Mouse (Mus musculus): ENCODE measurements around the gene Ppp1r12b.

Ppp1r12b gene

GRCm38 (mm10) chr1:134796536-134796935, 159.2 kb downstream of the Ppp1r12b start:
- no peak for DNase-seq (ENCODE audit: extremely low spot score, low spot score)

DNA sequence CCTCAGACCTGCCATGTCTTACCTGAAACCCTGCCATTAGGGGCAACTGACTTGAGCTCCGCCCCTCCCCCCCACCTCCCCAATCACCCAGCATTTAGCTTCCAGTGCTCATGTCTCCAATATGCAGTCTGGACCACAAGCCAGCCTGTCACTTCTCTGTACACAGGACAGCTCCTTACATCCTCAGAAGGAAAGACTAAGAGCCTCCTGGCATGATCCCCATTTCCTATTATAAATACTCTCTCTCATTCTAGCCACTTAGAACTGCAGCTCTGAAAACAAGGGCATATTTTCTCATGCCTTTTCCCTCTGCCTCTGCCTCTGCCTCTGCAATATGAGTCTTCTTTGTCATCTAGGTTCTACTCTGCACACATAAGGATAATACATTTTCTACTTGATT, 159.7 kb downstream of the Ppp1r12b start:
- DNase-seq (ENCODE audit: extremely low spot score, low spot score) = no peak

DNA sequence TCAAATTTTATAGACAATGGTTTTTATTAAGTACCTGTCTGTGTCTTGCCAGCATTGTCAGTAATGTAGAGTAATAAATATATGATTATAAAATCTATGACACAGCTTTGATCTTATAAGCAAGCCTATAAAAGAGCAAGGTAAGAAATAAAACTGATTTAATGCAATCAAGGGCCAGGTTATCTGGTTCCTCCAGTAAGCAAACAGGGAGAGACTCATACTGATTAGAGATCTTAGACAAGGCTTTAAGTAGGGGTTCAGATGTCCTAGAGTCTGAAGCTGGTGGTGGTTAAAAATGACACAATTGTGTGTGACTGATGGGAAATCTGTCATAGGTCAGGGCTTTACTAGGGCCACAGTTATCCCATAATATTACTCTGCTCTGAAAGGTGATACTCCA, 164.3 kb downstream of the Ppp1r12b start:
- no peak for DNase-seq (ENCODE audit: extremely low spot score, low spot score)

GRCm38 (mm10) chr1:134790716-134791439, 164.9 kb downstream of the Ppp1r12b start:
- no peak for DNase-seq (ENCODE audit: extremely low spot score, low spot score)

DNA sequence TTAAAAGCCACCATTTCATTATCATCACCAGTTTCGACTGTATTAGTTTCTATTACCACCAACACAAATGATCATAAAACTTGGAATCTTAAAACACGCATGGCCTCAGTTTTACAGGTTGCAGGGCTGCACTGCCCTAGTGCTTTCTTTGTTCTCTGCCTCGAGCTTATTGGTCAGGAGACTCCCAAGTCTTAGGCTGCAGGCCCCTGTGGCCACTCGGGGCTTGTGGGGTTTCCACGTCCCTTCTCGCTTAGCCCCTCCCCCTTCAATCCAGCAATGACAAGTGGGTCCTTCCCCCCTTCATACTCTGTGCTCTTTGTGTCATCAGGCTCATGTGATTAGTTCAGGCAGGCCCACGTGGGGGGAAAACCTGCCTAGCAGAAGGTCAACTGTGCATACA, 167.6 kb downstream of the Ppp1r12b start:
- DNase-seq (ENCODE audit: extremely low spot score, low spot score) = no peak

DNA sequence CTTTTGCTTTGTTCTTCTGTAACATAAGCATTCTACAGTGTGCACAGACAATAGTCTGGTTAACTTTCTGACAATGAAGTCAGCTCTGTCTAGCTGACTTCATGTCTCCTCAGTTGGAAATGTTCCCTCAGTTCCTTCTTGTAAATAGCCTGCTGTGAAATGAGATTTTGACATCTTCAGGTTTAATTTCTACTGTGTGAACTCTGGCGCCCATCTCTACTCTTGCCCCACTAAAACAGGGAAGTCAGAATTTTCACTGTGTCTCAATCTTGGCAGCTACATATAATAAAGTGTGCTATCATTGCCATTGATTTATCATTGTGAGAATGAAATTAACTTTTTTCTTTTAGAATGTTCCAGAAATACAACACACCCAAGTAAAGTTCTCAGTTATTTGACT, 170.8 kb downstream of the Ppp1r12b start:
- no peak for DNase-seq (ENCODE audit: extremely low spot score, low spot score)

GRCm38 (mm10) chr1:134784481-134784880, 171.3 kb downstream of the Ppp1r12b start:
- no peak for DNase-seq (ENCODE audit: extremely low spot score, low spot score)

GRCm38 (mm10) chr1:134783958-134784357, 171.8 kb downstream of the Ppp1r12b start:
- no peak for DNase-seq (ENCODE audit: extremely low spot score, low spot score)

DNA sequence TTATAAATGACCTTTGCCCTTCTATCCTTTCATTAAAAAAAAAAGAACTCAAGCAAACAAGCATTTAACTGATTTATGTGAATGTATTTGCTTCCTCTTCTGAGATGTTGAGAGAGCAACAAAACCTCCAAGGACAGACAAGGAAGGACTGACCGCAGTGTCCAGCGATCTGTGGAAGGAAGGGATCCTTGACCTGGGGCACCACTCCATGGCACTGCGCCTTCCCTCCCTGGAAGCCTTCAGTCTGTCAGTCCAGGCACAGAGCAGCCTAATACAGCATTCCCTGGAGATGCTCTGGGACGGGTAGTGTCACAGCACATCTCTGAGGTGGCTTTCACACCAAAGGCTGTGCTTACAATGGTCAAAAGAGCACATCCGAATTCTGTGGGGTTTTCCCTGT, 172.9 kb downstream of the Ppp1r12b start:
- DNase-seq (ENCODE audit: extremely low spot score, low spot score) = no peak

GRCm38 (mm10) chr1:134777936-134778548, 177.7 kb downstream of the Ppp1r12b start:
- DNase-seq (ENCODE audit: extremely low spot score, low spot score) = no peak

GRCm38 (mm10) chr1:134777201-134777885, 178.4 kb downstream of the Ppp1r12b start:
- DNase-seq (ENCODE audit: extremely low spot score, low spot score) = no peak

DNA sequence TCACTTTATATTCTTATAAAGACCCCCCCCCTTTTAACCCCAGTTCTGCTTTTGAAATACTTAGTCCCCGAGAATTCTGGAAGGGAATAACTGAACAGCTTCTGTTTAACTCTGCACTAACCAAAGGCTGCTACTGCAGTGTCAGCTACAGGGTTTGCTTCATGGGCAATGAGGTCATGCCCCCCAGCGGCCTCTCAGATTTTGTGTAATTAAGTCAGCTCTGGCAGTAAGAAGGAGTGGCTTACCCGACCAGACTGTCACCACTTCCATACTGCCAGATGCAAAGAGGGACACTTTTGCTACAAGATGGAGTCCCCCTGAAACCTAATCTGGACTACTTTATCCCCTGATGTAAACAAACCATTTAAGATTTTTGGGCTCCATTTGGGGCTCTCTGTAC, 180.1 kb downstream of the Ppp1r12b start:
- DNase-seq (ENCODE audit: extremely low spot score, low spot score) = no peak

DNA sequence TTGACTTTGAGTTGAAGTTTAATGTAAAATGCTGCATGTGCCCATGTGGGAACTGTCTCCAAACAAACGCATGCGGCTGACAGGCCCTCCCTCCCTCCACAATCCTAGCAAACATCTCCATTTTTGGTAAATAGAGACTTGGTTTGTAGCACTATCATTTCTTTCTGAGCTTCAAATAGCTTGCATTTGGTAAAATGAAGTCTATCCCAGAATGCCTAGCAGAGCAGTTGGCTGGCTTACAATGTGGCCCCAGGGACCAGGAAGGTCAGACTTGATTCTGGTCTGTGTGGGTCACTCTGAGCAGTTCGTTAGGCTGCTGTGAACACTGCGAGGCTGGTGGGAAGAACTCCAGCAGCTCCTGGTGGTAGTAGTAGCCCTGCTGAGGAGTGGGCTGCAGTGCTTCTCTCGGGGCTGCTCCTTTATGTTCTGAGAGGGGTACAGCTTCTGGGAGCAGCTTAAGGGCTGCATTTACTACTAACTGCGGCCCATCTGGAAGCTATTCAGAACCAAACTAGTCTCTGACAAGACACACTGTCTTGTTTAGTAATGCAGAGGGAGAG, 180.9 kb downstream of the Ppp1r12b start:
- no peak for DNase-seq (ENCODE audit: extremely low spot score, low spot score)

GRCm38 (mm10) chr1:134774247-134774646, 181.5 kb downstream of the Ppp1r12b start:
- DNase-seq (ENCODE audit: extremely low spot score, low spot score) = no peak

DNA sequence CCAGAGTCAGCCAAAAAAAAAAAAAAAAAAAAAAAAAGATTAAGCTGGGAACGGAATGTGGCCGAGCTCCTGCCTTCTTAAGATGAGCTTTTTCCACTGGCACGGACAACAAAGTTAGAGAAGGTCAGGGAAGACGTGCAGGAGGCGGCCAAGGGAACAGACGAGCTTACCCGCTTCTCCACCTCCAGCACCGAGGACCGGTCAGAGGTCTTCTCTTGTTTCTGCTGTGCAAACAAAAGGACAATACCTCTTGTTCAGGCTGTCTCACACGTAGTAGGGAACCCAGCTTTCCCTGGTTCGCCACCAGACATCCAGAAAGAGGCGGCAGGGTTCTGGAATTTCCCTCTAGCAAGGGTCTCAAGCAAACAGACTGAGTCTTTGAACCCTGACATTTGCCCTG, 182.5 kb downstream of the Ppp1r12b start:
- DNase-seq (ENCODE audit: extremely low spot score, low spot score) = no peak

DNA sequence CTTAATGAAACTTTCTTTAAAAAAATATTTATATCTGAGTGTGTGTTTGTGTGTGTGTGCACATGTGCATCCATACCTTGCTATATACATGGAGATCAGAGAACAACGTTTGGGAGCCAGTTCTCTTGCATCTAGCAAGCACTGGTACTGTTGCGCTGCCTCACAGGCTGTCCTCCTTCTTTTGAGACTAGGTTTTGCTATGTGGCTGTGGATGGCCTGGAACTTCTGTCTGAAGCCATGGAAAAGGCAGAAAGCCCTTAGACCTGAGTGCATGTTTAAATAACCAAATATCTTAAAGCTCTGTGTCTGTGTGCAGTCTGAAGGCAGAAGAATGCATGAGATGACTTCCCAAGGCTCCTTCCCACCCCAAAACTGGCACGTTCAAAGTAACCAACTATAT, 182.9 kb downstream of the Ppp1r12b start:
- no peak for DNase-seq (ENCODE audit: extremely low spot score, low spot score)

DNA sequence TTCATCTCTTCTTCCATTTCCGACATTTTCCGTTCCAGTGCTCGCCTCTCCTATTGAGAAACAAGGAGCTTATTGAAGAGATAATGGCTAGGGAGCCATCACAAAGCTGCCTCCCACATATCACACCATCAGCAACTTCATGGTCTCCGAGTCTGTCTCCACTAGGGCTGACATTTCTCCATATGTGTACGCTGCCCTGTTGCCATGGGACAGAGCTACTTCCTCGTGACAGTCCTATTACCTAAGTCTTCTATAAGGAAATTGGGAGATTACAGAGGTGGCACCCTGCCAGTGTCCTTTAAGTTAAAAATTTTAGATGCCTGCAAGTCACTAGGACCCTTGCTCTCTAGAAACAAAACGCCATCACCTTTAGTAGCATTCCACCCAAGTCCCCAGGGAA, 183.7 kb downstream of the Ppp1r12b start:
- DNase-seq (ENCODE audit: extremely low spot score, low spot score) = no peak

- DNase-seq (ENCODE audit: extremely low spot score, low spot score) = no peak
These were observed 184.4 kb downstream of the Ppp1r12b start for GRCm38 (mm10) chr1:134771353-134771752.

DNA sequence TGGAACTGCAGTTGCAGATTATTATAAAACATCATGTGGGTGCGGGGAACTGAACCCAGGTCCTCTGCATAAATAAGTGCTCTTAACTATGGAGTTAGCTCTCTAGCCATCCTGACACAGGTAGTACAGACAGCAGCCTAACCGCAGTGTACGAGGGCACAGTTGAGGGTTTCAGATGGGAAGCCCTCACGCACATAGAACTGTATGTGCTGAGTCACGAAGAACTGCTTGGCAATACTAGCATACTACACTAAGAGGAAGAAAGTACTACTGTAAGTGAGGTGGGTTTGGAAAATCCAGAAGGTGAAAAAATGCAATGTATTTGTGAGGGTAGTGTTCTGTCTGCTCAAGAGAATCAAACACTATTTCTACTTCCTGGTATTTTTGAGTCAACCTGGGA, 185.4 kb downstream of the Ppp1r12b start:
- no peak for DNase-seq (ENCODE audit: extremely low spot score, low spot score)

- DNase-seq (ENCODE audit: extremely low spot score, low spot score) = no peak
These were observed 189.3 kb downstream of the Ppp1r12b start for GRCm38 (mm10) chr1:134766448-134766847.

GRCm38 (mm10) chr1:134764831-134765458, 190.8 kb downstream of the Ppp1r12b start:
- DNase-seq (ENCODE audit: extremely low spot score, low spot score) = no peak
